Mouse (Mus musculus): ENCODE measurements around the gene Tmem17.

GRCm38 (mm10) chr11:22481639-22482361 lies 30.1 kb upstream of the Tmem17 start:
- TF ChIP-seq CTCF (IDR thresholded peaks at IDR 0.05; ENCODE audit: low read depth) (no peak), EP300 (IDR thresholded peaks at IDR 0.05; ENCODE audit: low read depth) (no peak)
